10 mouse cellular contexts compared by ENCODE assay signal in genomic region chr10:20474831-20475230, GRCm38 (mm10).
DNase-seq lines count a peak whose midpoint lies in the region; ATAC-seq lines count a peak whose summit lies in the region.
"Had no signal": no experiment of that assay in that cellular context is flagged by ENCODE, and none has a peak within 500 bp of the region (broad histone marks: within the 10 kb centered on the region; RNA-seq: fewer than 3 reads in every experiment).

No protein-coding gene starts in this region.

- no peak overlapping the region for H3K9ac ChIP-seq in hindbrain, embryonic 16.5 days (ENCODE audit: low read depth, low read length)
- no peak overlapping the region for H3K9ac ChIP-seq in forebrain, embryonic 14.5 days (ENCODE audit: low read length)
- H3K9ac ChIP-seq: liver, embryonic 14.5 days had no signal

- H3K4me2 ChIP-seq in hindbrain, embryonic 16.5 days (ENCODE audit: low read length): no peak overlapping the region
- H3K4me2 ChIP-seq in forebrain, embryonic 14.5 days (ENCODE audit: low read length): no peak overlapping the region

- no peaks in the 10 kb centered on the region for H3K36me3 ChIP-seq in hindbrain, embryonic 10.5 days
- no peaks in the 10 kb centered on the region for H3K36me3 ChIP-seq in hindbrain, embryonic 16.5 days (ENCODE audit: control insufficient read depth, insufficient read depth, low read length)
- no peaks in the 10 kb centered on the region for H3K36me3 ChIP-seq in forebrain, embryonic 14.5 days (ENCODE audit: control insufficient read depth, insufficient read depth, low read length)

- ATAC-seq in hindbrain, embryonic 16.5 days: no peak; the same call in 1 of the 2 replicates
- ATAC-seq in forebrain, embryonic 14.5 days: peak; percentile 88

- peak overlapping the region; percentile 67 for H3K27ac ChIP-seq in hindbrain, embryonic 10.5 days
- H3K27ac ChIP-seq in hindbrain, embryonic 16.5 days (ENCODE audit: low read depth, low read length): no peak overlapping the region
- peak overlapping the region; percentile 49 for H3K27ac ChIP-seq in forebrain, embryonic 14.5 days (ENCODE audit: low read depth, low read length)
- H3K27ac ChIP-seq: liver, embryonic 14.5 days had no signal

- H3K9me3 ChIP-seq in hindbrain, embryonic 10.5 days: no peaks in the 10 kb centered on the region
- no peaks in the 10 kb centered on the region for H3K9me3 ChIP-seq in hindbrain, embryonic 16.5 days (ENCODE audit: control insufficient read depth, low read length)
- no peaks in the 10 kb centered on the region for H3K9me3 ChIP-seq in forebrain, embryonic 14.5 days (replicated peaks; ENCODE audit: control insufficient read depth, low read length)

- peaks cover 16% of the 10 kb centered on the region for H3K4me1 ChIP-seq in hindbrain, embryonic 10.5 days (replicated peaks)
- no peaks in the 10 kb centered on the region for H3K4me1 ChIP-seq in hindbrain, embryonic 16.5 days (ENCODE audit: control insufficient read depth, insufficient read depth, low read depth, low read length)
- H3K4me1 ChIP-seq in forebrain, embryonic 14.5 days (ENCODE audit: control insufficient read depth, insufficient read depth, low read length): no peaks in the 10 kb centered on the region

- WGBS in hindbrain, embryonic 10.5 days: 30% methylated on average over 7 of the region's 7 CpGs
- WGBS in hindbrain, embryonic 16.5 days: 17% methylated on average over 7 of the region's 7 CpGs
- WGBS in forebrain, embryonic 14.5 days: 33% methylated on average over 7 of the region's 7 CpGs

- no peak overlapping the region for H3K4me3 ChIP-seq in hindbrain, embryonic 10.5 days
- H3K4me3 ChIP-seq in hindbrain, embryonic 16.5 days (ENCODE audit: low read length): no peak overlapping the region
- H3K4me3 ChIP-seq in forebrain, embryonic 14.5 days (ENCODE audit: low read depth, low read length): no peak overlapping the region

- peak; percentile 38 for DNase-seq in hindbrain, embryonic 10.5 days (ENCODE audit: low spot score)
- DNase-seq in forebrain, embryonic 14.5 days (ENCODE audit: low spot score): peak; percentile 82
- DNase-seq in layer of hippocampus, adult 9-10 months (ENCODE audit: low spot score): peak; percentile 37
- DNase-seq in retina, postnatal 1 day: peak; percentile 32
- no peak for DNase-seq in spleen, adult 12 weeks (ENCODE audit: low spot score)
- no peak for DNase-seq in natural killer cell, adult 2 months (ENCODE audit: low spot score in 2 of 2)
- DNase-seq in kidney, postnatal 14 days: no peak
- DNase-seq: gastrocnemius, postnatal 14 days had no signal

- no peaks in the 10 kb centered on the region for H3K27me3 ChIP-seq in hindbrain, embryonic 10.5 days (ENCODE audit: insufficient read depth, poor library complexity, severe bottlenecking)
- no peaks in the 10 kb centered on the region for H3K27me3 ChIP-seq in hindbrain, embryonic 16.5 days (replicated peaks; ENCODE audit: control insufficient read depth, insufficient read depth, low read length)
- H3K27me3 ChIP-seq in forebrain, embryonic 14.5 days (replicated peaks; ENCODE audit: control insufficient read depth, insufficient read depth, low read length): no peaks in the 10 kb centered on the region

Comparison
In these comparisons a context has a peak if more than half of its experiments do, and no peak if none do; other contexts are left out.
1. DNase-seq: peak in hindbrain, embryonic 10.5 days (single experiment), forebrain, embryonic 14.5 days (single experiment), layer of hippocampus, adult 9-10 months (single experiment) and retina, postnatal 1 day (single experiment); none in spleen, adult 12 weeks (single experiment), natural killer cell, adult 2 months (0 of 2) and kidney, postnatal 14 days (single experiment).